Mouse (Mus musculus) c-Kit-positive CD71-positive TER-119-positive erythroid progenitor cells, embryonic 14.5 days (primary cell): ENCODE measurements around the gene Trim67.

Experiments
- DNase-seq: peaks from one replicate; pipeline ENCODE4 v3.0.0-alpha.2; 2013; ENCODE audit warnings: low spot score

Trim67 gene

GRCm38 (mm10) chr8:124794486-124794780 lies 1.5 kb downstream of the Trim67 start:
- peak; percentile 8 for DNase-seq

DNA sequence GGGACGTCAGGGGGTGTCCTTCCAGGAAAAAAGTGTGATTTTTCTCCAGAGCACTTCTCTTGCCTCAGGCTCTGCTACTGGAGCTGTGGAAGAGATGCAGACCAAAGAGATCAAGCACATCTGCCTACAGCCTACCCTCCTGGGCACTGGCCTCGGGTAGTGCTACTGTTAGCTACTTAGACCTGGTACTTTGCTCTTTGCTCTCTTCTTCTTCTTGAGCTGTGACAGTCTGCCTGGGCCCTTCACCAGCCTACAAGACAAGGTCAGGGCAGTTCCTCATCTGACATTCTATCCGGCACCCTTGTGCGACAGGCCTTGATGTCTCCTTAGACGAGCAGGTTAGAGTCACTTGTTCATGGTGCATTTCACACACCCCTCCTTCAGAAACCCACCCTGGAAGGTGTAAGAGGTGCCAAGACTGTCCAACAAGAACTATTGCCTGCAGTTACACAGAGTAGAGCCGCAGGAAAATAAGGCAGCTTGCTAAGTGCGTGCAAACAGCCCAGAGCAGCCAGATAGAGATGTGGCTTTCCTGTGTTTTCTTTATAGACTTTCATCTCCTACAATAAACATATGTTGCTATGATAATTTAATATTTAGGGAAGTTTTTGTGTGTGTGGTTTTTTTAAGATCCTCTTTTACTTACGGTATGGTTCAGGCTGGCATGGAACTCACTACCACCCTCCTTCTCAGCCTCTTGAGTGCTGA lies 3.0 kb downstream of the Trim67 start:
- DNase-seq = no peak

- no peak for DNase-seq
Measured at GRCm38 (mm10) chr8:124800542-124800941, 7.7 kb downstream of the Trim67 start.

GRCm38 (mm10) chr8:124803824-124804702 lies 11.2 kb downstream of the Trim67 start:
- no peak for DNase-seq

- no peak for DNase-seq
Measured at GRCm38 (mm10) chr8:124805990-124806389, 13.1 kb downstream of the Trim67 start.

DNA sequence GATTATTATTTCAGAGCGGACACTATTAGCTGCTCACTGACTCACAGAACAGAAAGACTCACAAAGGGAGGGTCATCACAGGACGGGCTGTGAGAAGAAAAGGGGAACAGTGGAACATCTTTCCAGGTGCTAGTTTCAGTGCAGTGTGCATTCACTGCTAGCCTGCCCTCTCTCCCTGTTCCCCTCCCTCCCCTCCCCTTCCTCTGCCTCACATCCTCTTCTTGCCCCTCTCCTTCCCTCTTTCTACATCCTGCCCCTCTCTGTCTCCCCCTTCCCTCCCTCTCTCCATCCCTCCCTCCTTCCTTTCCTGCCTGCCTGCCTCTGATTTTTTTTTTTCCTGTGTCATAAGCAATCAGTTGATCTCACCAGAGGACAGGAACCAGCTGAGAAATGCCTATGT lies 16.5 kb downstream of the Trim67 start:
- no peak for DNase-seq

- no peak for DNase-seq
Measured at GRCm38 (mm10) chr8:124810056-124810610, 17.2 kb downstream of the Trim67 start.

- DNase-seq = no peak
Measured at GRCm38 (mm10) chr8:124810689-124811394, 17.9 kb downstream of the Trim67 start.

DNA sequence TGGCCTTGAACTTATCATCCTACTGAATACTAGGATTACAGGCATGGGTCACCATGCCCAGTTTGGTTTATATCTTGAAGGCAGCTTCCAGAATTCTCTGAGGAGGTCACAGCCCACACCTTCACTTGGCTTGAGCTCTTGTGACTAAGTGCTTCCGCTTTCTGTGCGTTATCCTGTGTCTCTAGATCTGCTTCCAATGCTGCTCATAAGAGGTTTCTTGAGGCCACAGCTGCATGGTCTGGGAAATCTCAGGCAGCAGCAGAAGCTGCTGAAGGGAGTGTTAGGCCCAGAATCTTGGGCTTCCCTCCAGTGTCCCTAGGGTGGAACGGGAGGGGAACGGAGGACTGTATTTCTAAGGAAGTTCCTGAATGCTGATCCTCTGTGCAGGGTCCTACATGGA lies 20.4 kb downstream of the Trim67 start:
- DNase-seq = no peak

DNA sequence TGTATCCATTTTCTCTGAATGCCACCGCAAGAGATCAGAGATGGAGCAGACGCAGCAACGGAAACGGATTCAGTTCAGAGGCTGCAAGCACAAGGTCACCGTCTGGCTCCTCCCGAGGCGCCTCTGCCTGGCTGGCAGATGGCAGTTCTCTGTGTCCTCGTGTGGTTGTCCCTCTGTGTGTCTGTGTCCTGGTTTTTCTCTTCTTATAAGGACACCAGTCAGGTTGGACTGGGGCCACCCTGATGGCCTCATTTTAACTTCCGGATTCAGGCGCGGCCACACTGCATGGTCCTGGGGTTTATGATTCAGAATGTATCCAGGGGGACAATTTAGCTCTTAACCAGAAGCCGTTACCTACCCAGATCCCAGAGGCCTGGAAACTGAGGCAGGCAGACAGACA lies 23.0 kb downstream of the Trim67 start:
- DNase-seq = no peak

- DNase-seq = no peak
Measured at GRCm38 (mm10) chr8:124816866-124817265, 24.0 kb downstream of the Trim67 start.

DNA sequence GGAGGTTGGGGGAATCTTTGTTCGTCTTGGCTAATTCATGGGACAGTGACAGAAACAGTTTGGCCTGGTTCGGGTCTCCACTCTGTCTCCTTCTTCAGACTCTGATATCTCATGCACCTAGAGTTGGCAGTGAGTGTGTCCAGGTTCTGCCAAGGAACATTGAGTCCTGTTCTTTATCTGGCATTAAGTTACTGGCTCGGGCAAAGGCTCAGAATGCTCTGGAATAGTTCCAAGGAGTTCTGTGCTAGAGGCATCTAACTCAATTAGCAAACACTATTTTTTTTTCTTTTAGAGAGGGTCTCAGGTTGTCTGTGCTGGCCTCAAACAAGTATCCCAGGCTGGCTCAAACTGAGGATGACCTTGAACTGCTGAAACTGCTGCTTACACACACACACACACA lies 24.5 kb downstream of the Trim67 start:
- DNase-seq = no peak

GRCm38 (mm10) chr8:124819612-124820115 lies 26.8 kb downstream of the Trim67 start:
- DNase-seq = no peak

- no peak for DNase-seq
Measured at GRCm38 (mm10) chr8:124820125-124820524, 27.2 kb downstream of the Trim67 start.

DNA sequence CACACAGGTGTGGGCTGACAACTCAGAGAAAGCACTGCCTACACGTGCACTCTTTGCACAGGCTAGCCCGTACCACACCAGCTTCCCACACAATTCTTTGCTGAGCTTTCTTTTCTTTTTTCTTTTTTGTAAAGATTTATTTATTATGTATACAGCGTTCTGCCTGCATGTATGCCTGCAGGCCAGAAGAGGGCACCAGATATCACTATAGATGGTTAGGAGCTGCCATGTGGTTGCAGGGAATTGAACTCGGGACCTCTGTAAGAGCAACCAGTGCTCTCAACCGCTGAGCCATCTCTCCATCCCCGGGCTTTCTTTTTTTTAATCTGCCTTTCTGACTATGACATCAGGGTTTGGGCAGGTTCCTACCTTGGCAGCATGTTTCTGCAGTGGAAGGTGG lies 30.6 kb downstream of the Trim67 start:
- no peak for DNase-seq

GRCm38 (mm10) chr8:124826658-124827057 lies 33.8 kb downstream of the Trim67 start:
- no peak for DNase-seq

GRCm38 (mm10) chr8:124827387-124827786 lies 34.5 kb downstream of the Trim67 start:
- DNase-seq = peak; percentile 44

- no peak for DNase-seq
Measured at GRCm38 (mm10) chr8:124828561-124829240, 35.8 kb downstream of the Trim67 start.

DNA sequence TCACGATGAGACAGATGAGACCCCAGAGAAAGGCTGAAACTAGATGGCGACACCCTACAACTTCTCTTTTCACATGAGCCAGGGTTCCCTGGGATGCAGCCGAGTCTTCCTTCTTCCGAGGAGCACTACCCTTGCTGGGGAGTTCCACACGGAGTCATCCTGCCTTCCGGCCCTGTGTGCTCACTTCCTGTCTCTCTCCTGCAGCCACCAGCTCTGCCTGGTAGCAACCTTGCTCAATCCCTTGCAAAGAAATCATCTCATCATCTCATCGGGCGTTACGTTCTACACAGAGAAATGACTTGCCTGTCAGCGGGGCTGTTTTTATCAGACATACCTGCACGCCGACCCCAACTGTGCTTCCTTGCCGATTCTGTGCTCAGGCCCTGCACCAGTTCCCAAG lies 37.2 kb downstream of the Trim67 start:
- DNase-seq = no peak

GRCm38 (mm10) chr8:124831531-124831930 lies 38.6 kb downstream of the Trim67 start:
- no peak for DNase-seq

GRCm38 (mm10) chr8:124831941-124832340 lies 39.0 kb downstream of the Trim67 start:
- no peak for DNase-seq
